Mouse (Mus musculus): ENCODE data around the gene Ube3a. TPM values are rescaled to one million over a fixed set of nuclear protein-coding genes. Genes with fewer than 3 reads are reported as not detected.
A peak's percentile ranks its signal among the peaks of the same experiment; 100 is the strongest.

Gene Ube3a
- total RNA-seq (2014; fragmentation: Nextera tagmentation) = 141 and 165 TPM in 2 replicates
- total RNA-seq (2017) = 114 and 121 TPM in 2 replicates
- 49.4 and 94.2 TPM in 2 replicates for polyA plus RNA-seq (2012)

DNA sequence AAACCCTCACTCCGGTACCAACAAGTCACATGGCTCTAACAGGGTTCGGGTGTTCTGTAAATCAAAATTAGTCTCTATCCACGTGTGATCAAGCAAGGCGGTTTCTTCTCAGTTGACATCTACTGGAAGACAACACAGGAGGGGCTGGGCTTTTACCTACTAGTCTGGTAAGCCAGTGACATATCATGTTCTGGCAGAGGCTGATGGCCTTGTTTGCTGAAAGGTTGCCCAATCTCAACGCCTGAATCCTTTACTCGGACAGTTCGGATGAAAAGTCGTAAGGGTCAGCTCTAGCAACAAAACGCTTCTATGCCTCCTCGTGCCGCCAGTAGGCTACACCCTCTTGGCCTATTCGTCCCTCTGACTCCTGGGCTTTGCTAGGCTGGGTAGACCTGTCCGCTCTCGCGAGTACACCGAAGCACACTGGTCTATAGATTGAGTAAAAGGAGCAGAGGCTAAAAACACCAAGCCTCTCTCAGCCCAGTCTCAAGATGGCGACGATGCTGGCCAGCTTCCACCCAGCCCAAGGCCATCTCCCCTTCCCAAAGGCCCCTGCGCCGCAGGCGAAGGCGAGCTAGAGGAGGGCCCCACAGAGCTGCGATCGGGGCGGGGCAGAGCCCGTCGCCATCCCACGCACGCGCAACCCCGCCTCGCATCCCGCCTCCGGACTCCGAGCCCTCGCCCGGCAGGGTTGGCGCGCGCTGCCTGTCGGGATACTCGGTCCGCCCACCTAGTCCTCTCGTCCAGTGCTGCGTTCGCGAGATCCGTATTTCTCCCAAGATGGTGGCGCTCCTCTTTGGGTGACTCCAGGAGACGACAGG lies at the start of gene Ube3a:
TSS of gene Ube3a (plus strand) at position 706 of the 821 bp plus-strand sequence.
- Histone ChIP-seq H3K4me3 (ENCODE audit: low read depth, low read length) (peak within 1 kb of the TSS; percentile 94), H3K36me3 (replicated peaks) (no peaks in the 10 kb centered on the region), H3K4me1 (ENCODE audit: insufficient read depth, low read depth, low read length) (peaks cover 11% of the 10 kb centered on the region), H3K9me3 (replicated peaks) (no peaks in the 10 kb centered on the region), H3K27me3 (ENCODE audit: insufficient read depth, low read length) (no peaks in the 10 kb centered on the region)
- ATAC-seq (ENCODE audit: extremely low read depth, insufficient number of reproducible peaks, low FRiP score, poor library complexity, severe bottlenecking) (peak; percentile 79), DNase-seq (ENCODE audit: low spot score) (peak; percentile 89)
- no peak for TF ChIP-seq TAL1 (conservative IDR thresholded peaks at IDR 0.05; ENCODE audit: low read depth, low read length)
- TF ChIP-seq CTCF (IDR thresholded peaks at IDR 0.05; ENCODE audit: low read depth, low read length) = no peak
- TF ChIP-seq POLR2AphosphoS5 (IDR thresholded peaks at IDR 0.05; ENCODE audit: insufficient replicate concordance, low read depth, low read length) = no peak
- TF ChIP-seq GATA2 (IDR thresholded peaks at IDR 0.05; ENCODE audit: borderline replicate concordance, low read depth, low read length) = no peak
- TF ChIP-seq GATA1 (IDR thresholded peaks at IDR 0.05; ENCODE audit: borderline replicate concordance, low read length) = no peak

DNA sequence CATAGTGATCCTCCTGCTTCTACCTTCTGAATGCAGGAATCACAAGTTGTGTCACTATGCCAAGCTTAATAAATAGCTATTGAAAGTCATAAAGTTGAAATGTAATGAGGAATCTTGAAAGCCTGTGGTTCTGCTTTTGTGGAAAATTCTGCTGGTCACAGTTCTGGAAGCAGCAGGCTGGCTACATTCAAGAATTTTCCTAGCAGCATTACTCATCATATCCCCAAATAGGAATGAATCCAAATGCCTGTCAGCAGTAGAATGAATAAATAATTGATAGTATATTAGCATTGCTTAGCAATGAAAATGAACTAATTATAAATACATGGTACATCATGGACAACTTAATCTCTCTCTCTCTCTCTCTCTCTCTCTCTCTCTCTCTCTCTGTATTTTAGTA lies 35.7 kb upstream of the Ube3a start:
- H3K4me3 ChIP-seq (ENCODE audit: low read depth, low read length) = no peak overlapping the region
- no peaks in the 10 kb centered on the region for H3K27me3 ChIP-seq (ENCODE audit: insufficient read depth, low read length)
- no peaks in the 10 kb centered on the region for H3K9me3 ChIP-seq (replicated peaks)
- no peaks in the 10 kb centered on the region for H3K4me1 ChIP-seq (ENCODE audit: insufficient read depth, low read depth, low read length)
- no peaks in the 10 kb centered on the region for H3K36me3 ChIP-seq (replicated peaks)
- TF ChIP-seq TAL1 (conservative IDR thresholded peaks at IDR 0.05; ENCODE audit: low read depth, low read length) (no peak), CTCF (IDR thresholded peaks at IDR 0.05; ENCODE audit: low read depth, low read length) (no peak), POLR2AphosphoS5 (IDR thresholded peaks at IDR 0.05; ENCODE audit: insufficient replicate concordance, low read depth, low read length) (no peak), GATA1 (IDR thresholded peaks at IDR 0.05; ENCODE audit: borderline replicate concordance, low read length) (no peak), GATA2 (IDR thresholded peaks at IDR 0.05; ENCODE audit: borderline replicate concordance, low read depth, low read length) (no peak)
- DNase-seq (ENCODE audit: low spot score) (no peak), ATAC-seq (ENCODE audit: extremely low read depth, insufficient number of reproducible peaks, low FRiP score, poor library complexity, severe bottlenecking) (no peak)

DNA sequence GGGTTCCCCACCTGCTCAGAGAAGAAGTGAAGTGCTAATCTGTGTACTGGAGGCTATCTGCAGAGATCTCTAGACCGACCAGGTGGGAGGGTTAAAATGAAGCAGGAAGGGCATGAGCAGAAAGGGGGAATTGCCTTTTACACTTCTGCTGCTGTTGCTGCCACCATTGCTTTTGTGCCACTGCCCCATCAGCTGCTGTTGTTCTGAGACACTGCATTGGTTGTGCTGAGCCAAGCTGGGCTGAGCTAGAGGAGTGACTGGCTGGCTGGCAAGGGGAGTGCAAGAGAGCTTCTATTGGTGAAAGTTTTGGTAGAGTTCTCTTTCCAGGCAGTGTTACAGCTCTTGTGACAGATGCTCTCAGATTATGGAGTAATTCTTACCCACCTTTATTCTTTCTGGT lies 13.6 kb upstream of the Ube3a start:
- H3K9me3 ChIP-seq (replicated peaks) = peaks cover 3% of the 10 kb centered on the region; the same call in 1 of the 2 replicates
- DNase-seq (ENCODE audit: low spot score) (no peak), ATAC-seq (ENCODE audit: extremely low read depth, insufficient number of reproducible peaks, low FRiP score, poor library complexity, severe bottlenecking) (no peak)
- no peaks in the 10 kb centered on the region for H3K4me1 ChIP-seq (ENCODE audit: insufficient read depth, low read depth, low read length)
- H3K27me3 ChIP-seq (ENCODE audit: insufficient read depth, low read length) = no peaks in the 10 kb centered on the region
- no peak for TF ChIP-seq CTCF (IDR thresholded peaks at IDR 0.05; ENCODE audit: low read depth, low read length)
- TF ChIP-seq GATA2 (IDR thresholded peaks at IDR 0.05; ENCODE audit: borderline replicate concordance, low read depth, low read length) = no peak
- TF ChIP-seq TAL1 (conservative IDR thresholded peaks at IDR 0.05; ENCODE audit: low read depth, low read length) = no peak
- TF ChIP-seq POLR2AphosphoS5 (IDR thresholded peaks at IDR 0.05; ENCODE audit: insufficient replicate concordance, low read depth, low read length) = no peak
- TF ChIP-seq GATA1 (IDR thresholded peaks at IDR 0.05; ENCODE audit: borderline replicate concordance, low read length) = no peak
- H3K36me3 ChIP-seq (replicated peaks) = no peaks in the 10 kb centered on the region
- H3K4me3 ChIP-seq (ENCODE audit: low read depth, low read length) = no peak overlapping the region

DNA sequence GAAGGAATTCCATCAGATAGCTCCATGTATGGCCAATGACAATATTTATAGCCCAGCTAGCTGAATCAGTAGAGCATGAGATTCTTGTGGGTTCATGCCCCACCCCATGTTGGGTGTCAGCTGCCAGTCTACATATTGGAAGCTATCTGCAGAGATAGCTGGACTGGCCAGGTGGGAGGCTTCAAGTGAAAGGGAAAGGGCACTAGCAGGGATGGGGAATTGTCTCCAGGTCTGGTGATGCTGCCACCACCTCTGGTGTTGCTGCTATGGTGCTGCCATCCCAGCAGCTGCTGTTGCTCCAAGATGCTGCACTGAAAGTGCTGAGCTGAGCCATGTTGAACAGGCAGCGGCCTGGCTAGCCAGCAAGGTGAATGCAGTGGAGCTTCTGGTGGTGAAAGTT lies 7.3 kb upstream of the Ube3a start:
- Histone ChIP-seq H3K4me3 (ENCODE audit: low read depth, low read length) (no peak overlapping the region), H3K9me3 (replicated peaks) (no peaks in the 10 kb centered on the region), H3K36me3 (replicated peaks) (no peaks in the 10 kb centered on the region), H3K4me1 (ENCODE audit: insufficient read depth, low read depth, low read length) (no peaks in the 10 kb centered on the region), H3K27me3 (ENCODE audit: insufficient read depth, low read length) (0 out of 2 replicates have a peak, but pooled peaks cover 3% of the 10 kb centered on the region)
- DNase-seq (ENCODE audit: low spot score) (no peak), ATAC-seq (ENCODE audit: extremely low read depth, insufficient number of reproducible peaks, low FRiP score, poor library complexity, severe bottlenecking) (no peak)
- TF ChIP-seq TAL1 (conservative IDR thresholded peaks at IDR 0.05; ENCODE audit: low read depth, low read length) (no peak), POLR2AphosphoS5 (IDR thresholded peaks at IDR 0.05; ENCODE audit: insufficient replicate concordance, low read depth, low read length) (no peak), GATA2 (IDR thresholded peaks at IDR 0.05; ENCODE audit: borderline replicate concordance, low read depth, low read length) (no peak), GATA1 (IDR thresholded peaks at IDR 0.05; ENCODE audit: borderline replicate concordance, low read length) (no peak), CTCF (IDR thresholded peaks at IDR 0.05; ENCODE audit: low read depth, low read length) (no peak)

DNA sequence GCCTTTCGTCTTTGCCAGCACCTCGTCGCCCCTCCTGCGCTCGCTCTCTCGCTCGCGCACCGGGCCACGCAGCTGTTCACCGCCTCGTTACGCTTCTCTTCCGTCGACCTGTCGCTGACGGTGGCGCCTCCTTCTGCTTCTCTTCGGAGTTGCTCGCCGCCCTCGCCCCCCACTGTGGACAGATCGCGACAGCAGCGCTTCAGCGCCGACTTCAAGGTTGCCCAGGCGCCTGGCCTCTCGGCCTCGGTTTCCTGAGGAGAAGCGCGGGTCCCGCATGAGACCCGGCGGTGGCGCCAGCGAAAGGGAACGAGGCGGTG lies 274 bp downstream of the Ube3a start:
- DNase-seq (ENCODE audit: low spot score) = peak; percentile 8
- no peaks in the 10 kb centered on the region for H3K27me3 ChIP-seq (ENCODE audit: insufficient read depth, low read length)
- ATAC-seq (ENCODE audit: extremely low read depth, insufficient number of reproducible peaks, low FRiP score, poor library complexity, severe bottlenecking) = no peak

DNA sequence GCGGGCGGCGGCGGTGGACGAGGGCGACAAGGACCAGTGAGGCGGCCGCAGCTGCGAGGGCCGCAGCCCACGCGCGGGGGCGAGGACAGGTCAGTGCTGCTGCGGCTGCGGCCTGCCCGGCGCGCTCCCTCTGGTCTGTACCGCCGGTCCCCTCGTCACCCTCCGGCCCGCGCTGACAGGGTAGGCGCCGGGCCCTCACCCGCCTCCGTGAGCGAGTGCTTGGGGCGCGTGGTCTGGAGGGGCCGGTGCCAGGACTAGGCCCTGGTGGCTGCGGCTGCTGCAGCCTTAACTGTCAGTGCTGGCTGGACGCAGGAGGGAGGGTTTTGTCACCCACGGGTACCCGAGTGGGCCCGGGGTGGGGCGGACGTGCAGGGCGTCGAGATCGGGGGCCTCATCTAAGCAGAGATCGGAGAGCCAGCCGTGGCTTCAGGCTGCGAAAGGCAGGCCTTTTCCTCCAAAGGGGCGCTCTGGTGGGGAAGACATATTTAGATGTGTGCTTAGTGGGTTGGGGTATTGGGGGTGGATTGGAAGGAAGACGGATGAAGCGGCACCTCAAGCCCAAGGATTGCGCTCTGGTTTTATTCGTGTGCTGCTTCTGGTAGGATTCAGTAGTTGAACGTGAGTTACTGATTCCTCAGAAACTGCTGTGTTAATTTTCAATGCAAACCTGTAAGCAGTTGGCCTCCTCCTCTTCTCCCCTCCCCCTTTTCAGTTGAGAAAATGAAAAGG lies 797 bp downstream of the Ube3a start:
- H3K4me3 ChIP-seq (ENCODE audit: low read depth, low read length) = peak overlapping the region; percentile 94
- ATAC-seq (ENCODE audit: extremely low read depth, insufficient number of reproducible peaks, low FRiP score, poor library complexity, severe bottlenecking) = peak; percentile 3; the same call in 1 of the 2 replicates
- H3K4me1 ChIP-seq (ENCODE audit: insufficient read depth, low read depth, low read length) = peaks cover 11% of the 10 kb centered on the region
- H3K27me3 ChIP-seq (ENCODE audit: insufficient read depth, low read length) = no peaks in the 10 kb centered on the region
- DNase-seq (ENCODE audit: low spot score) = peak; percentile 26
- no peak for TF ChIP-seq GATA1 (IDR thresholded peaks at IDR 0.05; ENCODE audit: borderline replicate concordance, low read length)
- TF ChIP-seq GATA2 (IDR thresholded peaks at IDR 0.05; ENCODE audit: borderline replicate concordance, low read depth, low read length) = no peak
- no peak for TF ChIP-seq CTCF (IDR thresholded peaks at IDR 0.05; ENCODE audit: low read depth, low read length)
- TF ChIP-seq TAL1 (conservative IDR thresholded peaks at IDR 0.05; ENCODE audit: low read depth, low read length) = no peak
- no peaks in the 10 kb centered on the region for H3K36me3 ChIP-seq (replicated peaks)
- H3K9me3 ChIP-seq (replicated peaks) = no peaks in the 10 kb centered on the region

More for the DNA sequence above, 274 bp downstream of the Ube3a start:
- TF ChIP-seq POLR2AphosphoS5 (IDR thresholded peaks at IDR 0.05; ENCODE audit: insufficient replicate concordance, low read depth, low read length) = no peak
- no peak for TF ChIP-seq CTCF (IDR thresholded peaks at IDR 0.05; ENCODE audit: low read depth, low read length)
- TF ChIP-seq GATA2 (IDR thresholded peaks at IDR 0.05; ENCODE audit: borderline replicate concordance, low read depth, low read length) = no peak
- no peak for TF ChIP-seq GATA1 (IDR thresholded peaks at IDR 0.05; ENCODE audit: borderline replicate concordance, low read length)
- no peak for TF ChIP-seq TAL1 (conservative IDR thresholded peaks at IDR 0.05; ENCODE audit: low read depth, low read length)
- H3K4me1 ChIP-seq (ENCODE audit: insufficient read depth, low read depth, low read length) = peaks cover 11% of the 10 kb centered on the region
- H3K36me3 ChIP-seq (replicated peaks) = no peaks in the 10 kb centered on the region
- no peaks in the 10 kb centered on the region for H3K9me3 ChIP-seq (replicated peaks)
- H3K4me3 ChIP-seq (ENCODE audit: low read depth, low read length) = peak overlapping the region; percentile 94
